Mouse (Mus musculus) midbrain, embryonic 11.5 days (tissue): ENCODE measurements around the gene Ms4a4d. TPM values are rescaled to one million over a fixed set of nuclear protein-coding genes. Genes with fewer than 3 reads are reported as not detected.
"Not testable (repeated sequence)": the region's sequence is repeated elsewhere in the genome, so short reads cannot be mapped to it uniquely, and the experiment has no call there.

Experiments used
- ATAC-seq: fragments of 200-750 bp; cut with Nextera tagmentation; 2 replicates; pipeline ENCODE4 v1.8.0; 2017; ENCODE audit warnings: moderate TSS enrichment, moderate library complexity; ENCODE audit not compliant: low FRiP score
- DNase-seq: peaks from one replicate; pipeline ENCODE4 v3.0.0; 2015; ENCODE audit warnings: low spot score; ENCODE audit errors: missing footprints
- H3K27ac ChIP-seq: fragments of 300-500 bp; sonication (generic); 2 replicates; pipeline ENCODE4 v1.5.1; 2014; ENCODE audit warnings: low read depth, low read length
- H3K27me3 ChIP-seq: fragments of 300-500 bp; sonication (generic); 2 replicates; pipeline ENCODE4 v1.6.1; 2014; ENCODE audit warnings: mild to moderate bottlenecking, low read length, moderate library complexity, mixed read lengths; ENCODE audit not compliant: control insufficient read depth, insufficient read depth
- H3K36me3 ChIP-seq: fragments of 300-500 bp; sonication (generic); 2 replicates; pipeline ENCODE4 v1.6.1; 2014; ENCODE audit warnings: mild to moderate bottlenecking, low read length, moderate library complexity, mixed read lengths; ENCODE audit not compliant: control insufficient read depth, insufficient read depth
- H3K4me1 ChIP-seq: fragments of 300-500 bp; sonication (generic); 2 replicates; pipeline ENCODE4 v1.6.1; 2014; ENCODE audit warnings: low read length; ENCODE audit not compliant: control insufficient read depth, insufficient read depth
- H3K4me2 ChIP-seq: fragments of 300-500 bp; sonication (generic); 2 replicates; pipeline ENCODE4 v1.6.1; 2014; ENCODE audit warnings: mild to moderate bottlenecking, moderate library complexity
- H3K4me3 ChIP-seq: fragments of 300-500 bp; sonication (generic); 2 replicates; pipeline ENCODE4 v1.5.1; 2014; ENCODE audit warnings: low read depth, low read length
- H3K9ac ChIP-seq: fragments of 300-500 bp; sonication (generic); 2 replicates; pipeline ENCODE4 v1.6.1; 2014; ENCODE audit warnings: low read length
- H3K9me3 ChIP-seq: fragments of 300-500 bp; sonication (generic); 2 replicates; pipeline ENCODE4 v1.6.1; 2016; ENCODE audit warnings: low read length; ENCODE audit not compliant: control insufficient read depth
- WGBS: fragments of 180-500 bp; shearing (Covaris S2); extraction: QIAGEN DNeasy Blood & Tissue Kit; methylation state at CpG from one replicate; pipeline ENCODE4 v1.1.7; 2014; 5-methylcytosine and 5-hydroxymethylcytosine counted together
- polyA plus RNA-seq: library from polyadenylated mRNA; unstranded; fragments of >200 nt; fragmentation: Nextera tagmentation; extraction: Ambion mirVana; gene quantifications from 2 replicates; pipeline ENCODE4 v1.2.1, GENCODE M21; 2014

The Ms4a4d gene
- polyA plus RNA-seq, 1 experiment from 2014 or later: 0.40 TPM

- WGBS: 74% methylated on average over 1 of the region's 1 CpGs
- no peak overlapping the region for H3K4me3 ChIP-seq
- no peak for DNase-seq
- no peaks in the 10 kb centered on the region for H3K27me3 ChIP-seq
- no peaks in the 10 kb centered on the region for H3K36me3 ChIP-seq
- no peaks in the 10 kb centered on the region for H3K4me1 ChIP-seq
- H3K27ac ChIP-seq: no peak overlapping the region
- ATAC-seq: no peak
- H3K9me3 ChIP-seq: no peaks in the 10 kb centered on the region
- H3K4me2 ChIP-seq: no peak overlapping the region
- H3K9ac ChIP-seq: no peak overlapping the region
Measured at GRCm38 (mm10) chr19:11513458-11513857, 23.1 kb upstream of the Ms4a4d start.

GRCm38 (mm10) chr19:11516246-11516645, 20.4 kb upstream of the Ms4a4d start, which contains the start of gene Ms4a6b:
TSS of gene Ms4a6b (plus strand) at chr19:11516512.
- no peak within 1 kb of the TSS for H3K4me2 ChIP-seq
- H3K4me1 ChIP-seq: no peaks in the 10 kb centered on the region
- no peak within 1 kb of the TSS for H3K4me3 ChIP-seq
- no peak for ATAC-seq
- H3K27me3 ChIP-seq: no peaks in the 10 kb centered on the region
- no peaks in the 10 kb centered on the region for H3K36me3 ChIP-seq
- DNase-seq: no peak
- no peak within 1 kb of the TSS for H3K27ac ChIP-seq
- H3K9me3 ChIP-seq: no peaks in the 10 kb centered on the region
- no peak within 1 kb of the TSS for H3K9ac ChIP-seq

- H3K27me3 ChIP-seq: no peaks in the 10 kb centered on the region
- H3K9me3 ChIP-seq: no peaks in the 10 kb centered on the region
- no peak for ATAC-seq
- H3K36me3 ChIP-seq: no peaks in the 10 kb centered on the region
- no peak overlapping the region for H3K4me3 ChIP-seq
- no peak overlapping the region for H3K9ac ChIP-seq
- H3K4me2 ChIP-seq: no peak overlapping the region
- no peaks in the 10 kb centered on the region for H3K4me1 ChIP-seq
- no peak overlapping the region for H3K27ac ChIP-seq
- WGBS: 72% methylated on average over 4 of the region's 4 CpGs
- DNase-seq: no peak
Measured at GRCm38 (mm10) chr19:11516845-11517244, 19.8 kb upstream of the Ms4a4d start.

- H3K27me3 ChIP-seq, ATAC-seq, DNase-seq, H3K4me1 ChIP-seq, H3K27ac ChIP-seq, H3K4me3 ChIP-seq, H3K9me3 ChIP-seq, H3K9ac ChIP-seq, H3K4me2 ChIP-seq, H3K36me3 ChIP-seq: not testable (repeated sequence)
- 68% methylated on average over 1 of the region's 1 CpGs for WGBS
Measured at GRCm38 (mm10) chr19:11517373-11517772, 19.2 kb upstream of the Ms4a4d start.

GRCm38 (mm10) chr19:11518356-11518755, 18.2 kb upstream of the Ms4a4d start:
- not testable (repeated sequence) for H3K9me3 ChIP-seq, H3K4me3 ChIP-seq, ATAC-seq, DNase-seq, H3K9ac ChIP-seq, H3K27me3 ChIP-seq, H3K4me2 ChIP-seq, H3K4me1 ChIP-seq, H3K36me3 ChIP-seq, H3K27ac ChIP-seq
- WGBS: 77% methylated on average over 2 of the region's 2 CpGs

GRCm38 (mm10) chr19:11520146-11520545, 16.5 kb upstream of the Ms4a4d start:
- no peaks in the 10 kb centered on the region for H3K27me3 ChIP-seq
- H3K4me3 ChIP-seq: no peak overlapping the region
- H3K4me2 ChIP-seq: no peak overlapping the region
- no peak overlapping the region for H3K9ac ChIP-seq
- H3K36me3 ChIP-seq: no peaks in the 10 kb centered on the region
- H3K9me3 ChIP-seq: no peaks in the 10 kb centered on the region
- no peak for ATAC-seq
- DNase-seq: no peak
- 89% methylated on average over 3 of the region's 3 CpGs for WGBS
- H3K4me1 ChIP-seq: no peaks in the 10 kb centered on the region
- no peak overlapping the region for H3K27ac ChIP-seq

- Histone ChIP-seq H3K36me3 (no peaks in the 10 kb centered on the region), H3K4me2 (no peak overlapping the region), H3K9me3 (no peaks in the 10 kb centered on the region), H3K4me1 (no peaks in the 10 kb centered on the region), H3K27me3 (no peaks in the 10 kb centered on the region), H3K4me3 (no peak overlapping the region), H3K9ac (no peak overlapping the region), H3K27ac (no peak overlapping the region)
- WGBS: 74% methylated on average over 1 of the region's 1 CpGs
- DNase-seq (no peak), ATAC-seq (no peak)
Measured at GRCm38 (mm10) chr19:11533421-11533820, 3.2 kb upstream of the Ms4a4d start.

- WGBS: 69% methylated on average over 2 of the region's 2 CpGs
- H3K4me2 ChIP-seq: no peak overlapping the region
- no peak overlapping the region for H3K9ac ChIP-seq
- H3K4me3 ChIP-seq: no peak overlapping the region
- no peaks in the 10 kb centered on the region for H3K4me1 ChIP-seq
- no peaks in the 10 kb centered on the region for H3K27me3 ChIP-seq
- ATAC-seq (no peak), DNase-seq (no peak)
- H3K27ac ChIP-seq: no peak overlapping the region
- H3K36me3 ChIP-seq: no peaks in the 10 kb centered on the region
- no peaks in the 10 kb centered on the region for H3K9me3 ChIP-seq
Measured at GRCm38 (mm10) chr19:11533888-11534445, 2.6 kb upstream of the Ms4a4d start.

- Histone ChIP-seq H3K27ac (no peak overlapping the region), H3K4me1 (no peaks in the 10 kb centered on the region), H3K4me3 (no peak overlapping the region), H3K27me3 (no peaks in the 10 kb centered on the region), H3K9me3 (no peaks in the 10 kb centered on the region), H3K9ac (no peak overlapping the region), H3K4me2 (no peak overlapping the region), H3K36me3 (no peaks in the 10 kb centered on the region)
- peak; percentile 83 for DNase-seq
- 27% methylated on average over 2 of the region's 2 CpGs for WGBS
- peak; percentile 80 for ATAC-seq
Measured at GRCm38 (mm10) chr19:11537336-11537735, 735 bp downstream of the Ms4a4d start.
